Mouse (Mus musculus): ENCODE results near the gene Plin3. TPM values are rescaled to one million over a fixed set of nuclear protein-coding genes. Genes with fewer than 3 reads are reported as not detected.
A peak's percentile ranks its signal among the peaks of the same experiment; 100 is the strongest.

Plin3 gene
- polyA plus RNA-seq, 1 experiment from 2014 or later: 99.3 TPM

GRCm38 (mm10) chr17:56273482-56273881 is 19.2 kb downstream of the Plin3 start:
- TF ChIP-seq CTCF (IDR thresholded peaks at IDR 0.05) (no peak), EP300 (IDR thresholded peaks at IDR 0.05) (no peak)
- DNase-seq (ENCODE audit: low spot score) (no peak), ATAC-seq (no peak)
- H3K9ac ChIP-seq (replicated peaks; ENCODE audit: low read depth): no peak overlapping the region
- H3K36me3 ChIP-seq (ENCODE audit: insufficient read depth, low read length): peaks cover 8% of the 10 kb centered on the region; the same call in 1 of the 2 replicates
- H3K9me3 ChIP-seq (ENCODE audit: low read length): no peaks in the 10 kb centered on the region
- H3K27ac ChIP-seq (ENCODE audit: low read length): no peak overlapping the region
- no peaks in the 10 kb centered on the region for H3K27me3 ChIP-seq (replicated peaks; ENCODE audit: insufficient read depth, low read length)
- H3K4me1 ChIP-seq (ENCODE audit: insufficient read depth, low read depth, low read length): peaks cover 7% of the 10 kb centered on the region; the same call in 1 of the 2 replicates
- no peak overlapping the region for H3K4me2 ChIP-seq (replicated peaks; ENCODE audit: low read depth, low read length)
- WGBS: 73% methylated on average over 7 of the region's 7 CpGs
- H3K4me3 ChIP-seq (ENCODE audit: low read depth, low read length): no peak overlapping the region

GRCm38 (mm10) chr17:56272644-56273043 is 20.0 kb downstream of the Plin3 start:
- no peak overlapping the region for H3K4me3 ChIP-seq (ENCODE audit: low read depth, low read length)
- DNase-seq (ENCODE audit: low spot score) (peak; percentile 80), ATAC-seq (no peak)
- TF ChIP-seq EP300 (IDR thresholded peaks at IDR 0.05): no peak
- TF ChIP-seq CTCF (IDR thresholded peaks at IDR 0.05): no peak
- H3K27me3 ChIP-seq (replicated peaks; ENCODE audit: insufficient read depth, low read length): no peaks in the 10 kb centered on the region
- H3K9me3 ChIP-seq (ENCODE audit: low read length): no peaks in the 10 kb centered on the region
- no peak overlapping the region; the same call in 1 of the 2 replicates for H3K27ac ChIP-seq (ENCODE audit: low read length)
- no peak overlapping the region for H3K9ac ChIP-seq (replicated peaks; ENCODE audit: low read depth)
- peaks cover 8% of the 10 kb centered on the region; the same call in 1 of the 2 replicates for H3K36me3 ChIP-seq (ENCODE audit: insufficient read depth, low read length)
- peaks cover 2% of the 10 kb centered on the region; the same call in 1 of the 2 replicates for H3K4me1 ChIP-seq (ENCODE audit: insufficient read depth, low read depth, low read length)
- WGBS: 61% methylated on average over 3 of the region's 3 CpGs
- no peak overlapping the region for H3K4me2 ChIP-seq (replicated peaks; ENCODE audit: low read depth, low read length)

- DNase-seq (ENCODE audit: low spot score) (no peak), ATAC-seq (no peak)
- Histone ChIP-seq H3K36me3 (ENCODE audit: insufficient read depth, low read length) (peaks cover 8% of the 10 kb centered on the region; the same call in 1 of the 2 replicates), H3K4me3 (ENCODE audit: low read depth, low read length) (no peak overlapping the region), H3K27ac (ENCODE audit: low read length) (no peak overlapping the region), H3K4me1 (ENCODE audit: insufficient read depth, low read depth, low read length) (no peaks in the 10 kb centered on the region; the same call in 1 of the 2 replicates), H3K27me3 (replicated peaks; ENCODE audit: insufficient read depth, low read length) (no peaks in the 10 kb centered on the region), H3K9me3 (ENCODE audit: low read length) (no peaks in the 10 kb centered on the region), H3K9ac (replicated peaks; ENCODE audit: low read depth) (no peak overlapping the region), H3K4me2 (replicated peaks; ENCODE audit: low read depth, low read length) (no peak overlapping the region)
- TF ChIP-seq EP300 (IDR thresholded peaks at IDR 0.05) (no peak), CTCF (IDR thresholded peaks at IDR 0.05) (no peak)
- 80% methylated on average over 12 of the region's 12 CpGs for WGBS
These were observed 20.9 kb downstream of the Plin3 start for GRCm38 (mm10) chr17:56271609-56272253.

GRCm38 (mm10) chr17:56269741-56270140 is 22.9 kb downstream of the Plin3 start:
- 65% methylated on average over 3 of the region's 3 CpGs for WGBS
- H3K4me1 ChIP-seq (ENCODE audit: insufficient read depth, low read depth, low read length): no peaks in the 10 kb centered on the region; the same call in 1 of the 2 replicates
- peak overlapping the region; percentile 37; the same call in 1 of the 2 replicates for H3K4me3 ChIP-seq (ENCODE audit: low read depth, low read length)
- no peaks in the 10 kb centered on the region for H3K27me3 ChIP-seq (replicated peaks; ENCODE audit: insufficient read depth, low read length)
- peaks cover 8% of the 10 kb centered on the region; the same call in 1 of the 2 replicates for H3K36me3 ChIP-seq (ENCODE audit: insufficient read depth, low read length)
- H3K9me3 ChIP-seq (ENCODE audit: low read length): no peaks in the 10 kb centered on the region
- H3K27ac ChIP-seq (ENCODE audit: low read length): peak overlapping the region; percentile 71
- H3K4me2 ChIP-seq (replicated peaks; ENCODE audit: low read depth, low read length): peak overlapping the region; percentile 64
- ATAC-seq (0 out of 2 replicates have a peak, but pooled peaks have one; percentile 0), DNase-seq (ENCODE audit: low spot score) (no peak)
- no peak overlapping the region for H3K9ac ChIP-seq (replicated peaks; ENCODE audit: low read depth)
- no peak for TF ChIP-seq EP300 (IDR thresholded peaks at IDR 0.05)
- no peak for TF ChIP-seq CTCF (IDR thresholded peaks at IDR 0.05)

DNA sequence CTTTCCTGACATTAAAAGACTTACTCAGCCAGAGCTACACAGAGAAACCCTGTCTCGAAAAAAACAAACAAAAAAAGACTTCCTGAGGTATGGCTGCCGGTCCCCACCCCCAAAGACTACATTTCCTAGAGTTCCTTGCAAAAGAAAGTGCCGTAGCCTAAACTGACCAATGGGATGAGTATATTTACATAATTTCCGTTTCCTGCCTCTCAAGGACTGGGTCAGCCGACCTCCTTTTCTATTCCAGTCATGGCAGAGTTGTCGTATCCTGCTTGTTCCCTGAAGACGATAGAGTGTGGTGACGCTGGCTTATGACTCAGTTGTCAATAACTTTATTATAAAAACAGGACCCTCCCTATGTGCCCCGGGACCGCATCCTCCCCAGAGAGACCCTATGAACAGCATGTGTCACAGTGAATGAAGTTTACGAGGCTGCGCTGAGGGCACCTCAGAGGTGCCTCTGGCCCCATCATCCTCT is 23.5 kb downstream of the Plin3 start:
- Histone ChIP-seq H3K9me3 (ENCODE audit: low read length) (no peaks in the 10 kb centered on the region), H3K4me1 (ENCODE audit: insufficient read depth, low read depth, low read length) (no peaks in the 10 kb centered on the region; the same call in 1 of the 2 replicates), H3K9ac (replicated peaks; ENCODE audit: low read depth) (no peak overlapping the region), H3K27ac (ENCODE audit: low read length) (peak overlapping the region; percentile 71), H3K4me3 (ENCODE audit: low read depth, low read length) (peak overlapping the region; percentile 37), H3K27me3 (replicated peaks; ENCODE audit: insufficient read depth, low read length) (no peaks in the 10 kb centered on the region), H3K36me3 (ENCODE audit: insufficient read depth, low read length) (peaks cover 8% of the 10 kb centered on the region; the same call in 1 of the 2 replicates), H3K4me2 (replicated peaks; ENCODE audit: low read depth, low read length) (peak overlapping the region; percentile 64)
- ATAC-seq (peak; percentile 91), DNase-seq (ENCODE audit: low spot score) (peak; percentile 97)
- WGBS: 19% methylated on average over 12 of the region's 12 CpGs
- TF ChIP-seq CTCF (IDR thresholded peaks at IDR 0.05) (no peak), EP300 (IDR thresholded peaks at IDR 0.05) (peak; percentile 75)

- Histone ChIP-seq H3K4me1 (ENCODE audit: insufficient read depth, low read depth, low read length) (no peaks in the 10 kb centered on the region; the same call in 1 of the 2 replicates), H3K9me3 (ENCODE audit: low read length) (no peaks in the 10 kb centered on the region), H3K27ac (ENCODE audit: low read length) (no peak overlapping the region), H3K4me3 (ENCODE audit: low read depth, low read length) (no peak overlapping the region), H3K27me3 (replicated peaks; ENCODE audit: insufficient read depth, low read length) (no peaks in the 10 kb centered on the region), H3K4me2 (replicated peaks; ENCODE audit: low read depth, low read length) (no peak overlapping the region), H3K36me3 (ENCODE audit: insufficient read depth, low read length) (peaks cover 4% of the 10 kb centered on the region; the same call in 1 of the 2 replicates), H3K9ac (replicated peaks; ENCODE audit: low read depth) (no peak overlapping the region)
- no peak for ATAC-seq
- TF ChIP-seq EP300 (IDR thresholded peaks at IDR 0.05) (no peak), CTCF (IDR thresholded peaks at IDR 0.05) (no peak)
- DNase-seq (ENCODE audit: low spot score): peak; percentile 49
- WGBS: 50% methylated on average over 3 of the region's 3 CpGs
These were observed 26.4 kb downstream of the Plin3 start for GRCm38 (mm10) chr17:56266271-56266670.

Measured in lung, postnatal 0 days (tissue).